Mouse (Mus musculus): ENCODE measurements around the gene Nkain2. TPM values are rescaled to one million over a fixed set of nuclear protein-coding genes. Genes with fewer than 3 reads are reported as not detected.

Nkain2 gene
- polyA plus RNA-seq (2015; fragmentation: Nextera tagmentation; extraction: Ambion mirVana) = not detected in 2 replicates

GRCm38 (mm10) chr10:32889652-32890506 lies at the start of gene Nkain2:
Nkain2 (minus strand) TSS chr10:32890462.

Other genes with a start within 250 kb of the Nkain2 start
- gene Trdn, start 190.1 kb upstream of the Nkain2 start, polyA plus RNA-seq (2015; fragmentation: Nextera tagmentation; extraction: Ambion mirVana) = not detected in 2 replicates